Mouse (Mus musculus) erythroblast, embryonic 14.5 days (primary cell): ENCODE results near the gene Msl1.

Experiments used
- GATA1 ChIP-seq: IDR thresholded peaks from 2 replicates; pipeline ENCODE4 v1.6.1; 2012; ENCODE audit warnings: low read length, inconsistent platforms, mixed read lengths
- TAL1 ChIP-seq: IDR thresholded peaks from 3 replicates; pipeline ENCODE4 v1.6.1; 2012; ENCODE audit warnings: low read length, inconsistent platforms, mixed read lengths

DNA sequence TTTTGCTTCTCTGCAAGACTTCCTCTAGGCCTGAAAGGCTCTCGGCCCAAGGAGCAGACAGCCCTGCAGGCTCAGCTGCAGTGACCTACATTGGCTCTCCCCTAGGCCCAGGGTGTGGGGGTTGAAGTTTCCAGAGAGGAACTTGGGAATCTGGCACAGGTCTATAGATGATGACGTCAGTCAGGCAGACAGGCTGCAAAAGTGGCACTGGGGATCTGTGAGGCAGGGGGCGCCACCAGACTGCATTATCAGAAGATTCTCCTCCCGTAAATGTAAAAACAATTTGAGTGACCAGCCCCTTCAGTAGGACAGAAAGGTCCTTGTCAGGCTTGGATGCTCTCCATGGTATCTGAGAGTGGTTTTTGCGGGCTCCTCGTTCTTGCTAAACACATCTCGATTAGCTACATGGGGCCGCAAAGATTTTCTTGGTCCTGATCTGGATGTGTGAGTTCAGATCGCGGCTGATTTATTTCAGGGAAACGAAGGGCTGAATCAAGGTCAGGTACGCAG, 9.5 kb upstream of the Msl1 start:
- TF ChIP-seq TAL1 (no peak), GATA1 (no peak)
